Mouse (Mus musculus) embryonic facial prominence, embryonic 11.5 days (tissue): ENCODE results near the gene Dgkq. TPM values are rescaled to one million over a fixed set of nuclear protein-coding genes. Genes with fewer than 3 reads are reported as not detected.
A peak's percentile ranks its signal among the peaks of the same experiment; 100 is the strongest.

Source experiments
- ATAC-seq: fragments of 200-750 bp; cut with Nextera tagmentation; replicated peaks from 2 replicates; pipeline ENCODE4 v1.8.0; 2017; ENCODE audit warnings: low read depth; ENCODE audit not compliant: insufficient number of reproducible peaks, low FRiP score, low TSS enrichment
- DNase-seq: peaks from one replicate; pipeline ENCODE4 v3.0.0-alpha.2; 2015; ENCODE audit warnings: low spot score
- H3K27ac ChIP-seq: fragments of 300-500 bp; sonication (generic); replicated peaks from 2 replicates; pipeline ENCODE4 v1.5.1; 2014; ENCODE audit warnings: mild to moderate bottlenecking, low read depth, low read length, control low read depth
- H3K27me3 ChIP-seq: fragments of 300-500 bp; sonication (generic); 2 replicates; pipeline ENCODE4 v1.6.1; 2014; ENCODE audit warnings: mild to moderate bottlenecking, low read length, moderate library complexity, mixed read lengths; ENCODE audit not compliant: control insufficient read depth, insufficient read depth
- H3K36me3 ChIP-seq: fragments of 300-500 bp; sonication (generic); replicated peaks from 2 replicates; pipeline ENCODE4 v1.6.1; 2014; ENCODE audit warnings: low read depth, mild to moderate bottlenecking, low read length, moderate library complexity, mixed read lengths; ENCODE audit not compliant: control insufficient read depth, insufficient read depth
- H3K4me1 ChIP-seq: fragments of 300-500 bp; sonication (generic); 2 replicates; pipeline ENCODE4 v1.6.1; 2014; ENCODE audit warnings: low read length, mixed read lengths; ENCODE audit not compliant: control insufficient read depth, insufficient read depth
- H3K4me2 ChIP-seq: fragments of 300-500 bp; sonication (generic); 2 replicates; pipeline ENCODE4 v1.6.1; 2014; ENCODE audit warnings: low read depth, mild to moderate bottlenecking, control low read depth, low read length, moderate library complexity
- H3K4me3 ChIP-seq: fragments of 300-500 bp; sonication (generic); 2 replicates; pipeline ENCODE4 v1.5.1; 2014; ENCODE audit warnings: low read depth, low read length, control low read depth
- H3K9ac ChIP-seq: fragments of 300-500 bp; sonication (generic); replicated peaks from 2 replicates; pipeline ENCODE4 v1.6.1; 2014; ENCODE audit warnings: mild to moderate bottlenecking, control low read depth, low read length
- H3K9me3 ChIP-seq: fragments of 300-500 bp; sonication (generic); replicated peaks from 2 replicates; pipeline ENCODE4 v1.6.1; 2016; ENCODE audit warnings: mild to moderate bottlenecking, low read length, inconsistent platforms, mixed read lengths; ENCODE audit not compliant: control insufficient read depth
- WGBS: fragments of 180-500 bp; shearing (Covaris S2); extraction: QIAGEN DNeasy Blood & Tissue Kit; methylation state at CpG from one replicate; pipeline ENCODE4 v1.1.7; 2014; 5-methylcytosine and 5-hydroxymethylcytosine counted together
- polyA plus RNA-seq: library from polyadenylated mRNA; unstranded; fragments of >200 nt; fragmentation: Nextera tagmentation; extraction: Ambion mirVana; gene quantifications from 2 replicates; pipeline ENCODE4 v1.2.1, GENCODE M21; 2014

Gene Dgkq
- polyA plus RNA-seq, 1 experiment from 2014 or later, result 7.4 TPM

- no peak for ATAC-seq
- Histone ChIP-seq H3K9me3 (no peaks in the 10 kb centered on the region), H3K4me2 (no peak overlapping the region), H3K27me3 (no peaks in the 10 kb centered on the region), H3K9ac (no peak overlapping the region), H3K4me1 (peaks cover 2% of the 10 kb centered on the region; the same call in 1 of the 2 replicates), H3K27ac (no peak overlapping the region), H3K36me3 (no peaks in the 10 kb centered on the region), H3K4me3 (no peak overlapping the region)
- no peak for DNase-seq
- WGBS, result 57% methylated on average over 3 of the region's 3 CpGs
These were observed 10.4 kb upstream of the Dgkq start for GRCm38 (mm10) chr5:108679909-108680308.

- 79% methylated on average over 6 of the region's 6 CpGs for WGBS
- Histone ChIP-seq H3K27ac (no peak overlapping the region), H3K9ac (no peak overlapping the region), H3K4me1 (peaks cover 2% of the 10 kb centered on the region; the same call in 1 of the 2 replicates), H3K9me3 (no peaks in the 10 kb centered on the region), H3K4me3 (no peak overlapping the region), H3K36me3 (no peaks in the 10 kb centered on the region), H3K4me2 (no peak overlapping the region), H3K27me3 (no peaks in the 10 kb centered on the region)
- ATAC-seq, result no peak
- DNase-seq, result no peak
These were observed 8.9 kb upstream of the Dgkq start for GRCm38 (mm10) chr5:108678296-108678854.

- H3K36me3 ChIP-seq, result no peaks in the 10 kb centered on the region
These were observed 8.3 kb upstream of the Dgkq start for GRCm38 (mm10) chr5:108677605-108678295.

GRCm38 (mm10) chr5:108676772-108677498 lies 7.5 kb upstream of the Dgkq start:
- peak; percentile 55 for ATAC-seq
- Histone ChIP-seq H3K4me3 (peak overlapping the region; percentile 31), H3K9ac (peak overlapping the region; percentile 65), H3K36me3 (no peaks in the 10 kb centered on the region), H3K9me3 (no peaks in the 10 kb centered on the region), H3K27me3 (no peaks in the 10 kb centered on the region), H3K4me2 (peak overlapping the region; percentile 57), H3K27ac (peak overlapping the region; percentile 48), H3K4me1 (peaks cover 2% of the 10 kb centered on the region; the same call in 1 of the 2 replicates)
- WGBS, result 14% methylated on average over 5 of the region's 5 CpGs
- peak; percentile 23 for DNase-seq

More at GRCm38 (mm10) chr5:108677605-108678295, 8.3 kb upstream of the Dgkq start:
- Histone ChIP-seq H3K27me3 (no peaks in the 10 kb centered on the region), H3K4me1 (peaks cover 2% of the 10 kb centered on the region; the same call in 1 of the 2 replicates), H3K9me3 (no peaks in the 10 kb centered on the region), H3K9ac (peak overlapping the region; percentile 65), H3K27ac (peak overlapping the region; percentile 48), H3K4me2 (peak overlapping the region; percentile 57), H3K4me3 (peak overlapping the region; percentile 31)
- 2% methylated on average over 25 of the region's 25 CpGs for WGBS
- DNase-seq, result peak; percentile 85
- peak; percentile 81 for ATAC-seq

DNA sequence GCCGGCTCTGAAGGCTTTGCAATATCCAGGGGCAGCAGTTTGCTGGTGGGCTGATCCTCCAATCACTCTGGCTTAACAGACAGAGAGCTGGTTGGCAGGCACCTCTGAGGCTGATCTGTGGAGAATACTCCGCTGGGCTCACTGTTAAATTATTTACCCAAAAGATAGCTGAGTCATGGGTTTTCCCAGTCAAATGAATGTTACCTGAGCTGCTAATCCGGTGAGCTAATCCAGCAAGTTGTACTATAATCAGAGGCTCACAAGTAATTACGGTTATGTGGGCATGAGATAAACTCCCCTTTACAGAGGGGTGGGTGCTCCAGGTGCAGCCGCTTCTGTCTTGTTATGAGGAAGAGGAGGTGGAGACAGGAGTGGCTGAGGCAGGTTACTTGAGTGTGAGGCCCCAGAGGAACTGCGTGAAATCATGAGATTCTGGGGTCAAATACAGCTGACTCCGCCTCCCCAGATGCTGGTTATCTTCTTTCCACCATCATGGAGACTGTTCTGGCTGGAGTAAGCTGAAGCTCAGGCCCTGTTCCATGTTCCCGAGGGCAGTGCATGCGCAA lies 5.9 kb upstream of the Dgkq start, which contains the start of gene Slc26a1:
TSS of gene Slc26a1 (minus strand) at position 319 of the 566 bp plus-strand sequence.
- Histone ChIP-seq H3K4me1 (peaks cover 2% of the 10 kb centered on the region; the same call in 1 of the 2 replicates), H3K4me3 (no peak within 1 kb of the TSS), H3K36me3 (no peaks in the 10 kb centered on the region), H3K4me2 (no peak within 1 kb of the TSS), H3K9ac (no peak within 1 kb of the TSS), H3K9me3 (no peaks in the 10 kb centered on the region), H3K27me3 (no peaks in the 10 kb centered on the region), H3K27ac (no peak within 1 kb of the TSS)
- WGBS, result 77% methylated on average over 9 of the region's 9 CpGs
- DNase-seq (no peak), ATAC-seq (no peak)

DNA sequence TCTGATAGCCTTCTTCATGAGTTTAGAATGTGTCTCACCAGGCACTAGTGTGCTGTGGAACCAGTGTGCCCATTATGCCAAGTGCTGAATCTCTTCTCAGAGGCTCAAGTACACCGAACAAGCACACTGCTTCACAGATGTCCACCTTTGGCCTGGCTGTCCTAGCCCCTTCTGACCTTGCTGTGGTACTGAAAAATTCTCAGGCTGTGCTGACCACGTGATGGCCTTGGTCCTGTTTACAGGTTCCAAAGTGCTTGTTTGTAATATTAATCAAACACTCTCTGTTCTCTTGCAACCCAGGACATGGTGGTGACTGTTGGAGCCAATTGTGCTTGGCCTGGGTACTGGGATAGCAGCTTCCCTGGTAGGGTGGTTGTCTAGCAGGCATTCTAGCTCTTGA lies 5.2 kb upstream of the Dgkq start:
- no peaks in the 10 kb centered on the region for H3K27me3 ChIP-seq
- H3K27ac ChIP-seq, result no peak overlapping the region
- no peak overlapping the region for H3K9ac ChIP-seq
- H3K36me3 ChIP-seq, result no peaks in the 10 kb centered on the region
- no peaks in the 10 kb centered on the region for H3K9me3 ChIP-seq
- H3K4me3 ChIP-seq, result no peak overlapping the region
- WGBS, result 83% methylated on average over 2 of the region's 2 CpGs
- H3K4me1 ChIP-seq, result peaks cover 2% of the 10 kb centered on the region; the same call in 1 of the 2 replicates
- ATAC-seq, result no peak
- no peak for DNase-seq
- no peak overlapping the region for H3K4me2 ChIP-seq

DNA sequence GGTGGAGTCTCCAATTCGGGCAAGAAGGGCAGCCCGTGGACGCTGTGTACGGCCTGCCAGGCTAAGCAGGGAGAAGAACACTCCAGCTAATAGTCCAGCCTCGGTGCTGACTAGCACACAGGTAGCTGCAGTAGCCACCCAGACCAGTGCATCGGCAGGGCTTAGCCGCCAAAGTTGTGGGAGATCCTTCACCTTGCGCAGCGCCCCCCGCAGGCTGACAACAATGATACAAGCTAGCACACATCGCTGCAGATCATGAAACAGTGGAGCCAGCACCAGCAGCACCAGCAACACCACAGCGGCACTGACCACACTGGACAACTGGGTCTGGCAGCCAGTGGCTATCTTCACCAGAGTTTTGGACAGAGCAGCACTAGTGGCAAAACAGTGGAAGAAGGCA lies 2.3 kb upstream of the Dgkq start:
- no peak overlapping the region for H3K9ac ChIP-seq
- no peak for DNase-seq
- no peak overlapping the region for H3K27ac ChIP-seq
- H3K4me3 ChIP-seq, result no peak overlapping the region
- no peak overlapping the region for H3K4me2 ChIP-seq
- H3K27me3 ChIP-seq, result no peaks in the 10 kb centered on the region
- ATAC-seq, result no peak
- WGBS, result 87% methylated on average over 12 of the region's 12 CpGs
- H3K36me3 ChIP-seq, result no peaks in the 10 kb centered on the region
- H3K4me1 ChIP-seq, result no peaks in the 10 kb centered on the region; the same call in 1 of the 2 replicates
- no peaks in the 10 kb centered on the region for H3K9me3 ChIP-seq
